Mouse (Mus musculus): ENCODE measurements around the gene Grn.

DNA sequence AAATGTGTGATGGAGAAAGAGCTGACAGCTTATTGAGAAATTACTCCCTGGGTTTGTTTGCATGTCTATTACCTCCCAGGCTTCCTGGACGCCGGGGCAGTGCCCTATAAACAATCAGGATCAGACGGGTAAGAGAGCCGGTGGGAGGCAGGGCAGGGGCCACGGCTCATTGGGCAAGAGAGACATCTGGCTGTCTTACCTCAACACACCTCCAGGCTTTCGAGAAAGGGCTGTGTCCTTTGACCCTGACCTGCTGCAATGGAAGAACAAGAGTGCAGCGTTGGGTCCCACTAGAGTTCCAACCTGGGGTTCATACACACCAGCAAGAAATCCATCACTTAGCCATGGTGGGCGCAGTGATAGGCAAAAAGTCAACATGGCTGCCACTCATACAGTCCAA lies 8.6 kb upstream of the Grn start:
- TF ChIP-seq EP300 (IDR thresholded peaks at IDR 0.05; ENCODE audit: insufficient read depth, low read depth, low read length): no peak
- no peak for TF ChIP-seq POLR2A (IDR thresholded peaks at IDR 0.05; ENCODE audit: insufficient read depth, low read depth, low read length)
- TF ChIP-seq CTCF (IDR thresholded peaks at IDR 0.05): no peak

All from heart, adult 2 months (tissue).